Mouse (Mus musculus) E14TG2a.4 (cell line): ENCODE results near the gene March8.

Experiments used
- CTCF ChIP-seq: conservative IDR thresholded peaks from 2 replicates; pipeline ENCODE4 v1.5.1; 2014; ENCODE audit warnings: low read length
- POU5F1 ChIP-seq: IDR thresholded peaks from 2 replicates; pipeline ENCODE4 v1.6.1; 2014; ENCODE audit warnings: low read length, borderline replicate concordance

DNA sequence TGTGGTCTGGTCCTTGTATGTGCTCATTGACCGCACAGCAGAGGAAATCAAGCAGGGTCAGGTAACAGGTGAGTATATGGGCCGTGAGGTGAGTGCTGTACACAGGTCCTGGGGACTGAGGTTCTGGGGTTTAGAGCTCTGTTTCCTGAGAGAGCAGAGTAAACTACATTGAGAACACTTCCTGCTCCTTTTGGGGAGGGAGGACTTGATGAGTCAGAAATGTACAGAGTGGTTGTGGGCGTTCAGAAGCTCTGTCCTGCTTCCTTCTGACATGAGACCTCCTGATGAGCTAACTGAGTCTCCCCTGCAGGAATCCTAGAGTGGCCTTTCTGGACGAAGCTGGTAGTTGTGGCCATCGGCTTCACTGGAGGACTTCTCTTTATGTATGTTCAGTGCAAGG lies 67.9 kb downstream of the March8 start:
- TF ChIP-seq CTCF (no peak), POU5F1 (no peak)
